Mouse (Mus musculus): ENCODE data around the gene Trim69. TPM values are rescaled to one million over a fixed set of nuclear protein-coding genes. Genes with fewer than 3 reads are reported as not detected.

The Trim69 gene
- polyA plus RNA-seq, 1 experiment, result 122 TPM

GRCm38 (mm10) chr2:122161542-122161941 is 1.0 kb downstream of the Trim69 start:
- Histone ChIP-seq H3K36me3 (ENCODE audit: control insufficient read depth, insufficient read depth, low read length) (no peaks in the 10 kb centered on the region; the same call in 1 of the 2 replicates), H3K27me3 (ENCODE audit: control insufficient read depth, insufficient read depth, low read length) (no peaks in the 10 kb centered on the region), H3K27ac (ENCODE audit: control insufficient read depth, insufficient read depth, low read depth, low read length) (no peak overlapping the region), H3K4me1 (ENCODE audit: control insufficient read depth, insufficient read depth, low read length) (peaks cover 5% of the 10 kb centered on the region), H3K4me3 (ENCODE audit: control insufficient read depth, low read depth, low read length) (peak overlapping the region; percentile 80)
- TF ChIP-seq CTCF (IDR thresholded peaks at IDR 0.05; ENCODE audit: control insufficient read depth, insufficient read depth, insufficient replicate concordance, low read depth, low read length) (no peak), POLR2A (IDR thresholded peaks at IDR 0.05; ENCODE audit: control insufficient read depth, low read depth, low read length) (no peak)

GRCm38 (mm10) chr2:122162529-122162928 is 2.0 kb downstream of the Trim69 start:
- H3K27me3 ChIP-seq (ENCODE audit: control insufficient read depth, insufficient read depth, low read length), result no peaks in the 10 kb centered on the region
- H3K4me3 ChIP-seq (ENCODE audit: control insufficient read depth, low read depth, low read length), result peak overlapping the region; percentile 31; the same call in 1 of the 2 replicates
- no peaks in the 10 kb centered on the region; the same call in 1 of the 2 replicates for H3K36me3 ChIP-seq (ENCODE audit: control insufficient read depth, insufficient read depth, low read length)
- peaks cover 5% of the 10 kb centered on the region for H3K4me1 ChIP-seq (ENCODE audit: control insufficient read depth, insufficient read depth, low read length)
- TF ChIP-seq POLR2A (IDR thresholded peaks at IDR 0.05; ENCODE audit: control insufficient read depth, low read depth, low read length) (no peak), CTCF (IDR thresholded peaks at IDR 0.05; ENCODE audit: control insufficient read depth, insufficient read depth, insufficient replicate concordance, low read depth, low read length) (no peak)
- H3K27ac ChIP-seq (ENCODE audit: control insufficient read depth, insufficient read depth, low read depth, low read length), result no peak overlapping the region

- no peak overlapping the region for H3K27ac ChIP-seq (ENCODE audit: control insufficient read depth, insufficient read depth, low read depth, low read length)
These were observed 3.1 kb downstream of the Trim69 start for GRCm38 (mm10) chr2:122163430-122164195.

GRCm38 (mm10) chr2:122164293-122164692 is 3.8 kb downstream of the Trim69 start:
- H3K27me3 ChIP-seq (ENCODE audit: control insufficient read depth, insufficient read depth, low read length), result no peaks in the 10 kb centered on the region
- H3K4me3 ChIP-seq (ENCODE audit: control insufficient read depth, low read depth, low read length), result no peak overlapping the region
- no peaks in the 10 kb centered on the region; the same call in 1 of the 2 replicates for H3K36me3 ChIP-seq (ENCODE audit: control insufficient read depth, insufficient read depth, low read length)
- H3K4me1 ChIP-seq (ENCODE audit: control insufficient read depth, insufficient read depth, low read length), result peaks cover 3% of the 10 kb centered on the region
- TF ChIP-seq CTCF (IDR thresholded peaks at IDR 0.05; ENCODE audit: control insufficient read depth, insufficient read depth, insufficient replicate concordance, low read depth, low read length), result no peak
- no peak for TF ChIP-seq POLR2A (IDR thresholded peaks at IDR 0.05; ENCODE audit: control insufficient read depth, low read depth, low read length)
- H3K27ac ChIP-seq (ENCODE audit: control insufficient read depth, insufficient read depth, low read depth, low read length), result no peak overlapping the region

More at GRCm38 (mm10) chr2:122163430-122164195, 3.1 kb downstream of the Trim69 start:
- Histone ChIP-seq H3K36me3 (ENCODE audit: control insufficient read depth, insufficient read depth, low read length) (no peaks in the 10 kb centered on the region; the same call in 1 of the 2 replicates), H3K4me3 (ENCODE audit: control insufficient read depth, low read depth, low read length) (no peak overlapping the region), H3K27me3 (ENCODE audit: control insufficient read depth, insufficient read depth, low read length) (no peaks in the 10 kb centered on the region), H3K4me1 (ENCODE audit: control insufficient read depth, insufficient read depth, low read length) (peaks cover 5% of the 10 kb centered on the region)
- TF ChIP-seq POLR2A (IDR thresholded peaks at IDR 0.05; ENCODE audit: control insufficient read depth, low read depth, low read length) (no peak), CTCF (IDR thresholded peaks at IDR 0.05; ENCODE audit: control insufficient read depth, insufficient read depth, insufficient replicate concordance, low read depth, low read length) (no peak)

GRCm38 (mm10) chr2:122171292-122171691 is 10.8 kb downstream of the Trim69 start:
- Histone ChIP-seq H3K27ac (ENCODE audit: control insufficient read depth, insufficient read depth, low read depth, low read length) (no peak overlapping the region), H3K4me3 (ENCODE audit: control insufficient read depth, low read depth, low read length) (no peak overlapping the region), H3K36me3 (ENCODE audit: control insufficient read depth, insufficient read depth, low read length) (no peaks in the 10 kb centered on the region; the same call in none of the 2 replicates), H3K27me3 (ENCODE audit: control insufficient read depth, insufficient read depth, low read length) (no peaks in the 10 kb centered on the region), H3K4me1 (ENCODE audit: control insufficient read depth, insufficient read depth, low read length) (no peaks in the 10 kb centered on the region)
- no peak for TF ChIP-seq CTCF (IDR thresholded peaks at IDR 0.05; ENCODE audit: control insufficient read depth, insufficient read depth, insufficient replicate concordance, low read depth, low read length)
- no peak for TF ChIP-seq POLR2A (IDR thresholded peaks at IDR 0.05; ENCODE audit: control insufficient read depth, low read depth, low read length)

GRCm38 (mm10) chr2:122172188-122172587 is 11.7 kb downstream of the Trim69 start:
- H3K36me3 ChIP-seq (ENCODE audit: control insufficient read depth, insufficient read depth, low read length), result no peaks in the 10 kb centered on the region; the same call in none of the 2 replicates

GRCm38 (mm10) chr2:122180051-122180822 is 19.7 kb downstream of the Trim69 start:
- TF ChIP-seq CTCF (IDR thresholded peaks at IDR 0.05; ENCODE audit: control insufficient read depth, insufficient read depth, insufficient replicate concordance, low read depth, low read length) (no peak), POLR2A (IDR thresholded peaks at IDR 0.05; ENCODE audit: control insufficient read depth, low read depth, low read length) (no peak)
- H3K27me3 ChIP-seq (ENCODE audit: control insufficient read depth, insufficient read depth, low read length), result no peaks in the 10 kb centered on the region
- no peak overlapping the region for H3K27ac ChIP-seq (ENCODE audit: control insufficient read depth, insufficient read depth, low read depth, low read length)
- no peaks in the 10 kb centered on the region for H3K36me3 ChIP-seq (ENCODE audit: control insufficient read depth, insufficient read depth, low read length)
- H3K4me1 ChIP-seq (ENCODE audit: control insufficient read depth, insufficient read depth, low read length), result no peaks in the 10 kb centered on the region
- H3K4me3 ChIP-seq (ENCODE audit: control insufficient read depth, low read depth, low read length), result no peak overlapping the region

More at GRCm38 (mm10) chr2:122172188-122172587, 11.7 kb downstream of the Trim69 start:
- no peaks in the 10 kb centered on the region for H3K4me1 ChIP-seq (ENCODE audit: control insufficient read depth, insufficient read depth, low read length)
- H3K4me3 ChIP-seq (ENCODE audit: control insufficient read depth, low read depth, low read length), result no peak overlapping the region
- TF ChIP-seq POLR2A (IDR thresholded peaks at IDR 0.05; ENCODE audit: control insufficient read depth, low read depth, low read length), result no peak
- TF ChIP-seq CTCF (IDR thresholded peaks at IDR 0.05; ENCODE audit: control insufficient read depth, insufficient read depth, insufficient replicate concordance, low read depth, low read length), result no peak
- H3K27ac ChIP-seq (ENCODE audit: control insufficient read depth, insufficient read depth, low read depth, low read length), result no peak overlapping the region
- no peaks in the 10 kb centered on the region for H3K27me3 ChIP-seq (ENCODE audit: control insufficient read depth, insufficient read depth, low read length)

All from testis, adult 2 months (tissue).